Mouse (Mus musculus) urinary bladder, postnatal 36 days (tissue): ENCODE measurements around the gene Dhx16.
"Not testable (repeated sequence)": the region's sequence is repeated elsewhere in the genome, so short reads cannot be mapped to it uniquely, and the experiment has no call there.

Experiments
- DNase-seq, 2 experiments: peaks; one replicate each; pipeline ENCODE4 v3.0.0; 2022; ENCODE audit warnings: low spot score in 2 of 2, mixed read lengths in 1 of 2

Dhx16 gene

DNA sequence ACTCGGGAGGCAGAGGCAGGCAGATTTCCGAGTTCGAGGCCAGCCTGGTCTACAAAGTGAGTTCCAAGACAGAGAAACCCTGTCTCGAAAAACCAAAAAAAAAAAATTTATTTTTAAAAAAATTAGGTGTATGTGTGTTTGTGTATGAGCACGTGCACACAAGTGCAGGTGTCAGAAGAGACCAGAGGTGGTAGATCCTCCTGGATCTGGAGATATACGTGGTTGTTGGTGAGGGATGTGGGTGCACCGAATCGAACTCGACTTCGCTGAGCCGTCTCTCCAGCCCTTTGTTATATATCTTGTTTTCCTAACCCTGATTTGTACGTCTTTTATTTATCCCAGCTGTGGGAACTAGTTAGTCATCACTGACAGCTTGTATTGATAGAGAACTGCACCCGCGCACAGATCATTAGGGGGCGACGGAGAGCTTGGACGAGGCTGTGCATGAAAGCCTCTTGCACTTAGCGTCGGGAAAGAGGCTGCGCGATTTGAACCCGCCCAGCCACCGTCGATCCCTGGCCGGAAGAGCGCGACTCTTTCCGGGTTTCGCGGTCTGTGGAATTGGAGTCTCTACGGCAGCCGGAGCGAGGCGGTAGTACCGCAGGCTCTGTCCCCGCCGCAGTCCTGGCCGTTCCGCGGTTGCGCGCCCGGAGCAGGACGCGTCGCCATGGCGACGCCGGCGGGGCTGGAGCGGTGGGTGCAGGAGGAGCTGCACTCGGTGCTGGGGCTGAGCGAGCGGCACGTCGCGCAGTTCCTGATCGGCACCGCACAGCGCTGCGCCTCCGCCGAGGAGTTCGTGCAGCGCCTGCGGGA, at the start of gene Dhx16:
Gene Dhx16 (plus strand): TSS at position 575 of the 813 bp plus-strand sequence.
- DNase-seq = peak; percentile 90 to 94

DNA sequence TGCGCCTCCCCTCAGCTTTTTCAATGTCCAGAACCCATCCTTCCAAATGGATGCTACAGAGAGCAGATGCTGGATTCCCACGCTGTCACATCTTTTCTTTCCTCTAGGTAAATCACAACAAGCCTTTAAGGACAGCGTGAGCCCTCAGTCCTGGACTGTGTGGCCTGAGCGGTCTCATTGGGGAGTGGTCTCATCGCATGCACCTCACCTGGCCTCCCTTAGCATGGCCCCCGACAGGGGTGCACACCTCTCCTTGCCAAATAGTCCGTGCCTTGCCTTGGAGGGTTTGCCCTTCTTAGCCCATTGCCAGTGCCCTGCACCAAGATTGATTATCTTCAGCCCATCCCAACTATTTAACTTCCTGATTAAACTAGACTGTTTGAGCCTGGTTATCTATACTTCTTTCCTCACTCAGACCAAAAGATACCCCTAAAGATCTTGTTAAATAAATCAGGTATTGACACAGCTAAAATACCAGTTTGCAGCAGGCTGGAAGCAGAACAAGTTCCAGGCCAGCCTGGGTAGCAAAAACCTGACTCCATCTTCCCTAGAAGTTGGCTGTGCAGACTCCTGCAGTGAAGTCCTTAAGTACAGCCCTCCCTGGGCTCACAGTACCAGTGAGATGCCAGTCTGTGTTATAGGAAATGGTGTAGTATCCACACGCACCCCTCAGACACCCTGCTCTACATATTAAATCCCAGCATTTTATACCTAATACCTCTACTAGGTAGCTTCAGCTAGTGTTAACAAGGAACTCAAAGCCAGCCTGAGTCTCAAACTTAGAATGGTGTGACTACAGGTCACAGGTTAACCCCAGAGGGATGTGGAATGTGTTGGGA, 47.0 kb upstream of the Dhx16 start:
- no peak for DNase-seq

DNA sequence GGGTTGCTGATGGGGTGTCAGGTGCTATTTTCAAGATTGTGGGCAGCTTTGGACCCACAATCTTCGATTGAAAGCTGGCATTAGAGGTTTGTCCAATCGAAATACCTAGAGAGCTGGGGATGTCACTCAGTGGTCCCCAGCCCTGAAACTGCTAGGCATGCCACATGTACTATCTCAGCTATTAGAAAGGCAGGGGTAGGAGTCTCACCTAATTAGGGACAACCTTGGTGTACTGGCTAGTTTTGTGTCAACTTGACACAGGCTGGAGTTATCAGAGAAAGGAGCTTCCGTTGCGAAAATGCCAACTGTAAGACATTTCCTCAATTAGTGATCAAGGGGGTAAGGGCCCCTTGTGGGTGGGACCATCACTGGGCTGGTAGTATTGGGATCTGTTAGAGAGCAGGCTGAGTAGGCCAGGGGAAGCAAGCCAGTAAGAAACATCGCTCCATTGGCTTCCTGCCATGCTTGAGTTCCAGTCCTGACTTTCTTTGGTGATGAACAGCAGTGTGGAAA, 46.3 kb upstream of the Dhx16 start:
- DNase-seq = no peak

DNA sequence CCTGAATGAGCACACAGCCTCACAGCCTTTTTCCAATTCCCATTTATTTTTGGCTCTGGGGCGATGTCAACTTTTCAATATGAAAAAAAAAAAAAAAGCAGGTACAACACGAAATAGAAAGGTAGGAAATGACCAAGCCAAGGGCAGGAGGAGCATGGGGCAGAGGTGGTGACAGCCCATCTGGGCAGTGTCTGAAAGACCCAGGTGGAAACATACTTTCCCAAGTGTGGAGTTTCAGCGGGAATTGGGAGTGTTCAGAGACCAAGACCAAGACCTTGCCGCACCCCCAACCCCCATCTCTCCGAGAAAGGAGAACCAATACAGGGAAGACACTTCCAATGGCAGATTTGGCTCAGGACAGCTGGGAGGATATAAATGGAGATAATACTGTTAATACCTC, 45.7 kb upstream of the Dhx16 start:
- DNase-seq = no peak

DNA sequence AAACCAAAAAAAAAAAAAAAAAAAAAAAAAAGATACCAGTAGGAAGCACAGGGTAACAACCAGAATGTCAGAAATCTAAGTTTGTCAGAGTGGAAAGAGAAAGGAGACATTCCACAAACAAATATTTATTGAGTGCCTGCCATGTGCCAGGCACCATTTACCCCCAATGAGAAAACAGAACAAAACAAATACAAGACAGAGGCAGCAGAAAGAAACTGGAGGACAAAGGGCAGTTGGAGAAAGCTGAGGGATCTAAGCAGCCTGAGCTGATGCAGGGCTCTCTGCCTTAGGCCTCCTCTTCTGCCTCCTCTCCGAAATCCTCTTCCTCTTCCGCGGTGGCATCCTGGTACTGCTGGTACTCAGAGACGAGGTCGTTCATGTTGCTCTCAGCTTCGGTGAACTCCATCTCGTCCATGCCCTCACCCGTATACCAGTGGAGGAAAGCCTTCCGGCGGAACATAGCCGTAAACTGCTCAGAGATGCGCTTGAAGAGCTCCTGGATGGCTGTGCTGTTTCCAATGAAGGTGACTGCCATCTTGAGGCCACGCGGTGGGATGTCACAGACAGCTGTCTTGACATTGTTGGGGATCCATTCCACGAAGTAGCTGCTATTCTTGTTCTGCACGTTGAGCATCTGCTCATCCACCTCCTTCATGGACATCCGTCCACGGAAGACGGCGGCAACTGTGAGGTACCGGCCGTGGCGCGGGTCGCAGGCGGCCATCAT, 44.8 kb upstream of the Dhx16 start:
- DNase-seq = no peak

DNA sequence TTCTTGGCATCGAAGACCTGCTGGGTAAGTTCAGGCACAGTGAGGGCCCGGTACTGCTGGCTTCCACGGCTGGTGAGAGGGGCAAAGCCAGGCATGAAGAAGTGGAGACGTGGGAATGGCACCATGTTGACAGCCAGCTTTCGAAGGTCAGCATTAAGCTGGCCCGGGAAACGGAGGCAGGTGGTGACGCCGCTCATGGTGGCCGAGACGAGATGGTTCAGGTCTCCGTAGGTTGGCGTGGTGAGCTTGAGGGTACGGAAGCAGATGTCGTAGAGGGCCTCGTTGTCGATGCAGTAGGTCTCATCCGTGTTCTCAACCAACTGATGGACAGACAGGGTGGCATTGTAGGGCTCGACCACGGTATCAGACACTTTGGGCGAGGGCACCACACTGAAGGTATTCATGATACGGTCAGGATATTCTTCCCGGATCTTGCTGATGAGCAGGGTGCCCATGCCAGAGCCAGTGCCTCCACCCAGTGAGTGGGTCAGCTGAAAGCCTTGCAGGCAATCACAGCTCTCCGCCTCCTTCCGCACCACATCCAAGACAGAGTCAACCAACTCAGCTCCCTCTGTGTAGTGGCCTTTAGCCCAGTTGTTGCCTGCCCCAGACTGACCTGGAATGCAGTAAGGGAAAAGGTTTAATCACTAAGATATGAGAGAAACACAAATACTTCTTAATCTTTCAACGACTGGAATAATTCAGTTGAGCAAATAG, 44.0 kb upstream of the Dhx16 start:
- DNase-seq = no peak

DNA sequence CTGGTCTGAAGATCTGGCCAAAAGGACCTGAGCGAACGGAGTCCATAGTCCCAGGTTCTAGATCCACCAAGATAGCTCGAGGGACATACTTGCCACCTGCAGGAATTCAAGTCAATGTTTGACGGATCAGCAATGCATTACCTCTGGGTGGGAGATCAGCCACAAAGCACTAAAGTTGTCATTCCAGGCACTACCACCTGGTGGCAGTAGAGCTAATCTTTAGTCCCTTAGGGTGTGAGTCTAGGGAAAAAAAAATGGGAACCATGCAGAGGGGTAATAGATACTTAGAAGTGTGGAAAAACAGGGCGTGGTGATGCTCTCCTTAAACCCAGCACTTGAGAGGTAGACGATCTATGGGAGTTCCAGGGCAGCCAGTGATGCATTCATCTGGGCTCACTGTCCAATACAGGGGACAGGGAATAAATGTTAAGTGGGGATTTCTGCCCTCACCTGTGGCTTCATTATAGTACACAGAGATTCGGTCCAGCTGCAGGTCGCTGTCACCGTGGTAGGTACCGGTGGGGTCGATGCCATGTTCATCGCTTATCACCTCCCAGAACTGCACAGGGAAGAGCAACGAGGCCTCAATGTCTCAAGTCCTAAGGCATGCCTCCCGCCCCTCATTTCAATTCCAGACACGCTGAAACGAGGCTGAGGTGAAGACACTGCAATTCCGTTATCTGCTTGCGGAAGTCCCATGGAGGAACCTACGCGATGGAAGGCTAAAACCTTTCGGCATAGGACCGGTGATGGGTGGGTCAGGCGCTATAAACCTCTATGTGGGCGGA, 43.2 kb upstream of the Dhx16 start:
- DNase-seq = peak; percentile 77 to 79

DNA sequence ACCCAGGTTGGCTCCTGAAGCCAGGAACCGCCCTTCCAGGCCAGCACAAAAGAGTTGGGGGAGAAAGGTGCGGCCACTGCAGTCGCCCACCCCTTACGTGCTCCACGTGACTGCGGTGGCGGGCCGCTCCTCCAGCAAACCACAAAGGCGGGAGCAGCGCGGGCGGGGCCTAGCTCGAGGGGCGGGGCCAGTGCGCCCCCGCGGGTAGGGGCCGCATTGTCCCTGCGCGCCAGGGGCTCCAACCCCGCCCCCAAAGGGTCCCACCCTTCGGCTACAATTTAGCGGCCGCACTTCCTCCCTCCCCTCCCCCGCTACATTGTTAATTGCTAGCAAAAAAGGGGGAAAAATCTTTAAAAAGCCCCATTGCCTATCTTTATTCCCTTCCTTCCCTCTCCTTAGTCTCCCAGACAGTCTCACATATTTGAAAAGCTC, 42.6 kb upstream of the Dhx16 start:
- peak; percentile 72 to 83 for DNase-seq

DNA sequence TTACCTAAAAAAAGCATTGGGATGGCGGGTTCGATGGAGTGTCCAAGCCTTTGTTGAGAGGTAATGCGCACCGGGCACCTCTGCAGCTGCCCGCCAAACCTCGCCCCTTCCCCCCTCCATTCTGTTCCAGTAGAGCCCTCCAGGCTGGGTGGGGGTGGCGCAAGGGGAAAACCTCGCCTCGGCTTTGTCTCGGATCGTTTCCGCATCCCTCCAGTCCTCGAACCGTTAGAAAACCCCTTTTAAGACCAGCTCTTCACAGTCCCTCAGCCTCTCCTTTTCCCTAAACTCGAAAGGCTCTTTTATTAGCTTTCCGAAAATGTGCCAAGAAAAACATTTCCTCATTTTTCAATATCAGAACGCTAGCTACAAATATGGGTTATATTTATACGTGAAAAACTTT, 42.1 kb upstream of the Dhx16 start:
- peak in 1 of 2 experiments; percentile 47 for DNase-seq

DNA sequence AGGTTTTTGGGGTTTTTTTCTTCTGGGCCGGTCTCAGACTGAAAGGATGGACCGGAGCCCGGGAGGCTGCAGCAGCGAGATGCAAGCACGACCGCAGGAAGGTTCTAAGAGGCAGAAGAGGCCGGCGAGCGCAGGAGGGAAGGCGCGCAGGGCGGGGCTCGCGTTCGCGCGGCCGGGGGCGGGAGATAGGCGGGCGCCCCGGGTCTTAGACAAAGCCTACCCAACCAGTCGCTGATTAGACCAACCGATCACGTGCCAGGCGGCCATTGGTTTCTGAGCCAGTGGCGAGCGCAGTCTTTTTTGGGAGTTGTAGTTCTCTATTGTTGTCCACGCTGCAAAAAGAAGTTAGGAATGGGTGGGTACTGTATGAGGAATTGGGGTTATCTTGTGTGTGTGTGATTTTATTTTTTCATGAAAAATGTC, 41.5 kb upstream of the Dhx16 start, which contains the start of gene Tubb5:
Gene Tubb5 (minus strand): TSS at position 185 of the 423 bp plus-strand sequence.
- peak; percentile 92 to 96 for DNase-seq

DNA sequence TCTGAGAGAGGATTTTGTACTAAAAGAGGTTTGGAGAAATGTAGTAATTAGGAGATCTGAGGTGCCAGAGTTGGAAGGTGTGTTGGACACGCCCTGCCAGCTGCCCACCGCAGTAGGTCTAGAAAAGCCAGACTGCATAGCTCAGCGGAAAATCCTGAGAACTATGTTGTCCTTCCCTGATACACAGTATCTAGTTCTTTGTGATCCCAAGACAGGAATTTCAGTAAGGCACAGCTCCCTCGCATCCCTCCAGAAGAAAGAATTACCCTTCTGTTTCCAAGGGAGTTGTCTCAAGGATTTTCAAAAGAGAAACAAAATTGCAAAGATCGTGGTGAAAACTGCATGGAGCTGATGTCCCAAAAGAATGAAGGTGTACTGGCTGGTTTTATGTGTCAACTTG, 41.0 kb upstream of the Dhx16 start:
- no peak for DNase-seq

DNA sequence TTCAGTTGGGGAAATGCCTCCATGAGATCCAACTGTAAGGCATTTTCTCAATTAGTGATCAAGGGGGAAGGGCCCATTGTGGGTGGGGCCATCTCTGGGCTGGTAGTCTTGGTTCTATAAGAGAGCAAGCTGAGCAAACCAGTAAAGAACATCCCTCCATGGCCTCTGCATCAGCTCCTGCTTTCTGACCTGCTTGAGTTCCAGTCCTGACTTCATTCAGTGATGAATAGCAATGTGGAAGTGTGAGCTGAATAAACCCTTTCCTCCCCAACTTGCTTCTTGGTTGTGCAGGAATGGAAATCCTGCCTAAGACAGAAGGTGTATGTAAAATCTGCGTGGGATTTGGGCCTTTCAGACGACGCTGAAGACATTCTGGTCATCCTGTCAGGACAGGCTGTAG, 40.6 kb upstream of the Dhx16 start:
- DNase-seq = not testable (repeated sequence)

DNA sequence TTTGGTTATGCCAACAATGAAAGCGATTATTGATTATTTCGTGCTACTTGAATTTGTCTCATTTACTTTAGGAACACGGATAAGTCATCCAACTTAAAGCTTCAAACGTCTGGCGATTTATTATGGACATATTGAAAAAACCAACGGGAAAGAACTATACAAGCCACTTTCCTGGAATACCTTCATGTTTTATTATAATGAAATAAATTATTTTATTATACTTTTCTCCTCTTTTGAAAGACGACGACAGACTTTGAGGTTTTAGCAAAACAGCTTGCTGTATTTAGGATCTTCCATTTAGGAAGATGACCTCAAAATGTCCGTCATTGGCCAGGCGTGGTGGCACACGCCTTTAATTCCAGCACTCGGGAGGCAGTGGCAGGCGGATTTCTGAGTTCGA, 39.1 kb upstream of the Dhx16 start:
- no peak for DNase-seq

DNA sequence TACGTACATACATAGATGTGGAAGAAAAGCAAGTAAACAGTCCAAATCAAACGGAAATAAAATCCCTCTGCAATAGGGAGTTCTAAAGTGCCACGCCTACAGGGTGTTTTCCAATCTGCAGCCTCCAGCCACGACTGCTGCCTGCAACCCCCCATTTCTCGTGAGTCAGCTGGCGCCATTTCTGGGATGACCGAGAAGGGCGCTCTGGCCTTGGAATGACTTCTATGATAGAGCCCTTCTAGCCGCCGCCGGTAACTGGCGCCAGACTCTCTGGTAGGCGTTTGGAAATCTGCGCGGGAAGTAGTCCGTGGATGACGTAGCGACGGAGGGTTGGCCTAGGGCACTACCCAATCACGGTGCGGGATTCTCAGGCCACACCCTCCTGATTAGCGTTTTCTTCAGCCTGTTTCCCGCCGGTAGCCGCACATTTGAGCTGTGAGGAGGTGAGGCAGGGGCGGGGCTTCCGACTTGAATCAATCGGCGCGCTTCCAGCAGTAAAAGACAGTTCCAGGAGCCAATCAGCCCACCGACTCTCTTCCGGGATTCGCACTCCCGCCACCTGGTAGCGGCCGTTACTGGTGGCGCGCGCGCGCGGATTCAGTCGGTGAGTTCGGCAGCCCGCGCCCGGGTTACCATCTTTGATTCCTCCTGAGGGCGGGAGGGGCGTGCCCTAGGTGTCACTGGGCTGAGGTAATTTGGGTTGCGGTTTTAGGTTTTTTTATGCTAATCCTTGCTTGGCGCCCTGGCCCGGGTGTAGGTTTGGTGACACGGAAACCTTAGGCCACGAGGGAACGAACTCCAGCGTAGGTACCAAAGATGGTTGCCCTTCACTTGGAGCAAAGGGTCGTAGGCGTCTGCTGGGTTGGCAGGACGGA, 38.3 kb upstream of the Dhx16 start, which contains the start of gene Mdc1:
Gene Mdc1 (plus strand): TSS at position 440 of the 875 bp plus-strand sequence.
- peak; percentile 98 to 99 for DNase-seq

DNA sequence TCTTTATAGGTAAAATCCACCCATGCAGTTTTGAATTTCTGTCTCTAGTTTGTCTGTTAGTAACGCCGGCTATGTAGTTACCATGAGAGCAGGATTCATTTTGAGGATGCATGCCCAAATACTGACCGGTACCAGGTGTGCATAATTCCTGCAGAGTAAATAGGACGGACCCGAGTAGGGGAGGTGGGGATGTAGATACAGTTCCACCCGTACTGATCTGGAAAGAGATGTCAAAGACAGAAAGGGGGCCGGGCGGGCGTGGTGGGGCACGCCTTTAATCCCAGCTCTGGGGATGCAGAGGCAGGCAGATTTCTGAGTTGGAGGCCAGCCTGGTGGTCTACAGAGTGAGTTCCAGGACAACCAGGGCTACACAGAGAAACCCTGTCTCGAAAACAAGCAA, 37.6 kb upstream of the Dhx16 start:
- no peak for DNase-seq

DNA sequence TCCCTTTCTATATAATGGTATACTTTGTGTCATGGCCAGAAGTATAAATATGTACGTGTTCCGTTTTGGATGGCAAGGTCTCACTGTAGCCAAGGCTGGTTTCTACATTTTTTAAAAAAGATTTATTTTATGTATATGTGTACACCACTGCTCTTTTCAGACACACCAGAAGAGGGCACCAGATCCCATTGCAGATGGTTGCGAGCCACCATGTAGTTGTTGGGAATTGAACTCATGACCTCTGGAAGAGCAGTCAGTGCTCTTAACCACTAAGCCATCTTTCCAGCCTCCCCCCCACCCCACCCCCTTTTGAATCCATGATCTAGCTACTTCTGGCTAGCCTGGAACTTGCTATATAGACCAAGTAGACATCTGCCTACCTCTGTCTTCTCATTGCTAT, 36.1 kb upstream of the Dhx16 start:
- DNase-seq = no peak

DNA sequence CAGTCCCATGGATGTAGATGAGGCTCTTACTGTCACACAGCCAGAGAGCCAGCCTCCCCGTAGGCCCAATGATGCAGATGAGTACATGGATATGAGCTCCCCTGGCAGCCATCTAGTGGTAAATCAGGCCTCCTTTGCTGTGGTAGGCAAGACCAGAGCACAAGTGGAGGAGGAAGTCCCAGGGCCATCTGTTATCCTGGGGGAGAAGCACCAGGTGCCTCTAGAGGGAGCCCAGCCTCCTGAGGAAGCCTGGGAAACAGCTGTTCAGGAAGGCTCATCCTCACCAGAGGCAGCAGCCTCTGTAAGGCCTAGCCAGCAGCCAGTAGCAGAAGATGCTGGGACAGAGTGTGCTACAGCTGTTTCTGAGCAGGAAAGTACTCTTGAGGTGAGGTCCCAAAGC, 31.5 kb upstream of the Dhx16 start:
- no peak for DNase-seq

DNA sequence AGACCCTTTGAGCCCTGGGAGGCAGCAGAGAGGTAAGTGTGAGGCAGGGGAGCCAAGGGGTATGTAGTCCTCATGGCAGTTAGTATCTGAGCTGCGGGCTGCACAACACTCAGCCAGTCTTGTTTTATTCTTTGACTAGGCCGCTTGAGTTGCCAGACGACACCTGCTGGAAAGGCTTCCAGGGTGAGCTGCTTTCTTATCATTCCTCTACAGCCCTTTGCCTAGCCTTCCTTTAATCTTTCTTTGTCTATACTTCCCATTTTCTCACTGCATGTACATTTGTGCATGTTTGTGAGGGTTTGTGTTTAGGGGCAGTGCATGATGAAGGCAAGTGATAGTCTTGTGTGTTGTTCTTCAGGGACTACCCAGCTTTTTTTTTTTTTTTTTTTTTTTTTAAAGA, 28.6 kb upstream of the Dhx16 start:
- no peak for DNase-seq

DNA sequence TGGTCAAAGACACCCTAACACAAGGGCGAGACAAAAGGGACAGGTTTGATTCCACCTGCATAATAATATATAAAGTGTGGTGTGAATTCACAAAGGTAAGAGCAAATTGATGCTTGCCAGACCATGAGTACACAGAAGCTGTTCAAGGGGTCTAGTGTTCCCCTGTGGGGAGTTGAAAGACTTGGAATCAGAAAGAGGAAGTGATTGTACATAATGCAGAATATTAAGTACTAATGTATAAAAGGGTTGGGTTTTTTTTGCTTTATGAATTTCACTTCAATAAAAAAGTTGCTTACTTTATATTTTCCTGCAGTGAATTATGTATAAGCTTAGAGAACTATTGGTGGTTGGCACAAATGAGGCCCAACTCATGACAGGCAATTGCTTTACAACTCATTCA, 20.2 kb upstream of the Dhx16 start:
- DNase-seq = no peak
